Mouse (Mus musculus) kidney, adult 18-20 months (tissue): ENCODE measurements around the gene Fam47c.

Source experiments
- DNase-seq: peaks from one replicate; pipeline ENCODE4 v3.0.0; 2021

Fam47c gene

GRCm38 (mm10) chrX:78737463-78737862 lies at the start of gene Fam47c:
Gene Fam47c (plus strand): TSS chrX:78737763.
- DNase-seq, result no peak

DNA sequence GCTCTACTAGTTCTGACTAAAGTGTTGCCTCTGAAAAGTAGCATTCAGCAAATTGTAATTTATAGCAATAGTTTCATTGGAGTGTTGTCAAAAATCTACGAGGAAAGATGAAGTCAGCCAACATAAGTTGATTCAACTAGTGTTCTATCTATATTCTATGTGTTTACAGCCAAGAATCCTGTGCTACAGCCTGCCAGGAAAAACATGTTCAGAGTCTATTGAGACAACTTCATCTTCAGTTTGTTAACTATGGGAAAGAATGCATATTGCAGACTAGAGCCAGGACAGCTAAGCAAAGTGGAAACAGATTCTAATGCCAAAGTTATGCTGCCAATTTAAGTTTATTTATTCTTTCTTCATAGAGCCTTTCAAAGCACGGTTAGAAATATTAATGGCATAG lies 31.8 kb downstream of the Fam47c start:
- no peak for DNase-seq

- no peak for DNase-seq
Measured at GRCm38 (mm10) chrX:78777078-78777477, 39.5 kb downstream of the Fam47c start.
